Mouse (Mus musculus) yolk sac, embryonic 10.5 days (tissue): ENCODE results near the gene Med15.

Source experiments
- DNase-seq: peaks from one replicate; pipeline ENCODE4 v3.0.0-alpha.2; 2017; ENCODE audit warnings: low spot score

Gene Med15

GRCm38 (mm10) chr16:17649925-17650605, 82.6 kb downstream of the Med15 start:
- DNase-seq: no peak

DNA sequence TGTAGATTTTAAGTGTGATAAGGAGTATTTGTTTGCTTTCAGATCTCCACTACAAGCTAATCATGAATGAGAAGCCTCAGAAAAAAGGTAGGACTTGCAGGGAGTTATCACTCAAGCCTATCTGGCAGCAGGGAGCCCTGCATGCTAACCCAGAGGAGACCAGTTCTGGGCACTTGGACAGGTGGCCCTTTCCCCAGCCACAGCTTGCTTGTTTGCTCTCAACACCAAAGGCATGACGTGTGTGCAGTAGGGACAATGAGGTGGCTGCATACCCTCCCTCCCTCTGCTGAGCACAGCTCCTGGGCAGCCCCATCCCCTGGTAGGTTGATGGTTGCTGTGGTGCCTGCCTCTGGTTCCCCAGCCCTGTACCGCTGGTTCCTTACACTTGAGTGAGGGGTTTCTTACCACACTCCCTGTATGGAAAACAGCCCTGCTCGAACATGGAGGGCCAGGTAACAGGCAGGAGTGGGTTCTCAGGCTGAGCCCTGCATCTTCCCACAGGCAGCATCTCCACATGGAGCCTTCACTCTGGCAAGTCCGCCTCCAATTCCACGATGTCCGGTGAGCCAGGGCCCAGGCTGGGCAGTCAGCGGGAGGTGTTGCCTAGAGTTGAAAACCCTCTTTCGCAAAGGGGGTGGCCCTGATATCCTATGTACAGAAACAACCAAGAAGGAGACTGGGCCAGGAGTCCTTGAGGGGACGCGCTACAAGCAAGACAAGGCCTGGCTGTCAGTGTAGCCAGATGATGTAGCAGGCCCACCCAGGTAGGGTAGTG, 84.9 kb downstream of the Med15 start:
- DNase-seq: no peak

DNA sequence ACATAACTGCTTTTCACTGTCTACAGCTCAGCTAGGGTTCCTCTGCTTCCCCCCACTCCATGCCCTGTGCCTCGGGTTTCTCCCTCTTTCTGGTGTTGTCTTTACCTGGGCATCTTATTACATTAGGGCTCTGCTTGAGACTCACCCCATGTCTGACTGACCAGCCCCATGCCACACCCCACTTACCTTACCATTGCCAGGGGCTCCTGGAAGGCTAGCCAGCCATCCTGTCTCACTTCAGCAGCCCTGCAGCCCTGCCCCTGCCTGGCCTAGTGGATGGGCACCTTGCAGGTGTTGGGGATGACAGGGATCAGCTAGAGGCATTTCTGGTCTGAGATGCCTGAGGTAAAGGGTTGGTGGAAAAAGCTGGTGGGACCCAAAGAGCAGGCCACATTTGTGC, 85.5 kb downstream of the Med15 start:
- DNase-seq: no peak

DNA sequence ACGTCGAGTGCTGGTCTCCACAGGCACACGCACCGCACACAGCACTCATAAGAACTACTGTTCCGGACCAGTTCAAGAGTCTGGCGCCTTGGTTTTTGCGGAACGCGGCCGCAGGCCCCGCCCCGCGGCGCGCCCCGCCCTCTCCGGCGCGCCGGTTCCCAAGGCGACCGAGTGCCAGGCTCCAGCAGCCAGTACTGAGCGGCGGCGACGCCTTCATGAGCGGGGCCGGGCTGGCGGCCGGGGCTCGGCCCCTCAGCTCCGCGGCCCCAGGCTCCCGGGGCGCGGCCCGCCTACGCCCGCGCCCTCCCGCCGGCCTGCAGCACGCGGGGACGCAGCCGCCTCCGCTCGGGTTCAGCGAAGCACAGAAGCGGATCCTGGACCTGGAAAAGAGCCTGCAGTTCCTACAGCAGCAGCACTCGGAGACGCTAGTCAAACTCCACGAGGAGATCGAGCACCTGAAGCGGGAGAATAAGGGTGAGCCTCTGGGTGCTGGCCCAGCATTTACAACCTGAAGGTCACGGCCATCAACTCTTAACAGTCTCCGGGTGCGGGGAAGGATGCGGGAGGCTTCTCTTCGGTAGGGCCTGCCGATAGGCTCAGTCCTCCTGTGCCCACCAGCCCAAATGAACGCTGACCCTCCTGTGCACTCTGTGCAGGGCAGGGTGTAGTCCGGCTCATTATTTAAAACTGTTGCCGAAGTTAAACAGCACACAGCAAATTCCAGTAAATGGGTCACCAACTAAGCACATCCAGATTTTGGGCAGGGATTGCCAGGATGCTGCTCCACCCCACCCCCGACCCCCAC, 86.2 kb downstream of the Med15 start, which contains the start of gene Ccdc74a:
TSS of gene Ccdc74a (plus strand) at position 161 of the 805 bp plus-strand sequence.
- DNase-seq: peak; percentile 84

GRCm38 (mm10) chr16:17643437-17643990, 89.2 kb downstream of the Med15 start:
- DNase-seq: no peak

- DNase-seq: no peak
Measured at GRCm38 (mm10) chr16:17642311-17642710, 90.4 kb downstream of the Med15 start.

DNA sequence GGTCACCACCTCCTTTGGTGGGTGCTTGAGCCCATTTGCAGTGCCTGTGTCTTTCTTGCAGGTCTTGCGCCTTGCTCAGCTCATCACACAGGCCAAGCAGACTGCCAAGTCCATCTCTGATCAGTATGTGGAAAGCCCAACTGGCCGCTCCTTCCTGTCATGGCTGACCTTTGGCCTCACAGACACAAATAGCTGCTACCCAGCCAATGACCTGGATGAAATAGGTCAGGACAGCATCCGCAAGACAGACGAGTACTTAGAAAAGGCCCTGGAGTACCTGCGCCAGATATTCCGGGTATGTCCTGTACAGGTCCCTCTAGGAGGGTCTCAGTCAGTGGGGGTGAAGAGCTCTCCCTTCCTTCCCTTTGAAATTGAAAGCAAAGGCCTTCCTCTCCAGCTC, 91.4 kb downstream of the Med15 start:
- DNase-seq: peak; percentile 61

- DNase-seq: no peak
Measured at GRCm38 (mm10) chr16:17640706-17641105, 92.0 kb downstream of the Med15 start.

- DNase-seq: no peak
Measured at GRCm38 (mm10) chr16:17639951-17640350, 92.7 kb downstream of the Med15 start.

DNA sequence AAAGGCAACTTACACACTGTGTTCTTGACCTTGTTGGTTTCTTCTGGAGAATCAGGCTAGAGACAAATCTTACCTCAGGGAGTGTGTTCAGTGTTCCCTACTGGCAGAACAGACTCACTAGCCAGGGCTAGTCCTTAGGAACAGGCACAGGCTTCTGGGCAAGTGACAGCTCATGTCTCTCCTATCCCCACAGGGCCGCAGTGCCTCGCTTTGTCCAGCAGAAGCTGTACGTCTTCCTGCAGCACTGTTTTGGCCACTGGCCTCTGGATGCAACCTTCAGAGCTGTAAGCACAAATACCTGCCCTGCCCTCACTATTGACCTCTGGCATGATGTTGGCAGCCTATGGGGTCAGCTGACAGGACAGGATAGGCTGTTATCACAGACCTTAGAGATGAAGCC, 93.6 kb downstream of the Med15 start:
- no peak for DNase-seq

DNA sequence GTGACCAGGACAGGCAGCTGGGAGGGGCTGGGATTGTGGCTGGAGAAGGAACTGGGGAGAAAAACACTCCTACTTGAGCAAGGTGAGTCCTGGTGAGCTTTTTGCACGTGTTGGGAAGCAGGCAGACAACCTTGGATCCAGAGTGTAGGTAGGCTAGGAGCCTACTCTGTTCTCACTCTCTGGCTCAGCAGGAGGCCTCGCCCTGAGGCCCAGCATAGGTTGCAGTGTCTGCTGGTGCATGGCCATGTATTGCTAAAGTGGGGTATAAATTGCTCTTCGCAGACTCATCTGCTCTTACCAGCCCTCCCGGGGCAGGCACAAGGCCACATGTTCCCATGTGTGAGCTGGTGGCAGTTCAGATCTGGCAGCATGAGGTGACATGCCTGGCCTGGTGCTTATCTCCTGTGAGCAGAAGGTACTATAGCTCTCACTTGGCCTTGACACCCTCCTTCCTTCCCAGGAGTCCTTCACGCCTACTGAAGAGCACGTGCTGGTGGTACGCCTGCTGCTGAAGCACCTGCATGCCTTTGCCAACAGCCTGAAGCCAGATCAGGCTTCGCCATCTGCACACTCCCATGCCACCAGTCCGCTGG, 94.6 kb downstream of the Med15 start:
- no peak for DNase-seq

- DNase-seq: no peak
Measured at GRCm38 (mm10) chr16:17637610-17638009, 95.1 kb downstream of the Med15 start.

DNA sequence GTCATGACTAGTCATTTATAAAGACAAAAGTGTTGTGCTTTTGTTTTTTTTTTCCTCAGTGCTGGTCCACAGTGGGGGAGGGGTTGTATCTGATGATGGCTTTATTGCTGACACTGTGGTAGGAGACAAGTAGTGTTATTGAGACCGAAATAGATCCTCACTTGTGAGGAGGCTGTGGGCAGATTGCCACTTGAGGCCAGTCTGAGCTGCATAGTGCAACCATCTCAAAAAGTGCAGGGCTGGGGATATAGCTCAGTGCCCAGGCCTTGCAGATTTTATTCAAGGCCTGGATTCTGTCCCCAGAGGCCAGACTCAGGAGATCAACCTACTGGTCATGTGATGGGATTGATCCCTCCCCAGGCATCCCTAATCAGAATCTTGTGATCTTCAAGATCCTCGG, 95.8 kb downstream of the Med15 start:
- no peak for DNase-seq

GRCm38 (mm10) chr16:17633481-17634181, 99.1 kb downstream of the Med15 start:
- no peak for DNase-seq

DNA sequence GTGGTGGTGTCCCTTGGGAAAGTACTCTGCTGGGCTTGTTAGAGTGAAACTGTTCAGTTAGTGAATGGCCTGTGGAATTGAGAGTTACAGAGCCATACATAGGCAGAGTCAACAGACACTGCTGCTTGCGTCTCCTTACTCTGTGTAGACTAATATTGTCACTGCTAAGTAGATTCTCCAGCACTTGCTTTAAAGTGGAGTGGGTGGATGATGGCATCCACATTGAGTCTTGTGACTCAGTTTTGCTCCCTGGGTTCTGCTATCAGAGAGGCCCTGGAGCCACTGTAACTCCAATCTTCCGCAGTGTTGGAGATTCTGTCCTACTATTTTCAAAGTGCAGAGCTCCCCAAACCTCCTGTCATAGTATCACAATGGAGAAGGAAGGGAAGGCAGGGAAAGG, 100.1 kb downstream of the Med15 start:
- no peak for DNase-seq

DNA sequence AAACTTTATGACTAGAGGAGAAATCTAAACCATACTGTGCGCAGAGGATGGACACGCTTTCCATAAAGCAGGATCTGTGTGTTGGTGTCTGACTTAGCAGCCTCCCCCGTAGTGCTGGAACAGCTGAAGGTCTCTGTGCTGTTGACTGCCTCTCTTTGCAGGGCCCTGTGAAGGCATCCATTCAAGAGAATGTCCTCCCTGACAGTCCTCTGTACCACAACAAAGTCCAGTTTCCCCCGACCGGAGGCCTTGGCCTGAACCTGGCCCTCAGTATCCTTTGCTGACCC, 106.5 kb downstream of the Med15 start:
- DNase-seq: no peak

GRCm38 (mm10) chr16:17625488-17626268, 107.0 kb downstream of the Med15 start:
- no peak for DNase-seq

- DNase-seq: no peak
Measured at GRCm38 (mm10) chr16:17621936-17622335, 110.8 kb downstream of the Med15 start.

DNA sequence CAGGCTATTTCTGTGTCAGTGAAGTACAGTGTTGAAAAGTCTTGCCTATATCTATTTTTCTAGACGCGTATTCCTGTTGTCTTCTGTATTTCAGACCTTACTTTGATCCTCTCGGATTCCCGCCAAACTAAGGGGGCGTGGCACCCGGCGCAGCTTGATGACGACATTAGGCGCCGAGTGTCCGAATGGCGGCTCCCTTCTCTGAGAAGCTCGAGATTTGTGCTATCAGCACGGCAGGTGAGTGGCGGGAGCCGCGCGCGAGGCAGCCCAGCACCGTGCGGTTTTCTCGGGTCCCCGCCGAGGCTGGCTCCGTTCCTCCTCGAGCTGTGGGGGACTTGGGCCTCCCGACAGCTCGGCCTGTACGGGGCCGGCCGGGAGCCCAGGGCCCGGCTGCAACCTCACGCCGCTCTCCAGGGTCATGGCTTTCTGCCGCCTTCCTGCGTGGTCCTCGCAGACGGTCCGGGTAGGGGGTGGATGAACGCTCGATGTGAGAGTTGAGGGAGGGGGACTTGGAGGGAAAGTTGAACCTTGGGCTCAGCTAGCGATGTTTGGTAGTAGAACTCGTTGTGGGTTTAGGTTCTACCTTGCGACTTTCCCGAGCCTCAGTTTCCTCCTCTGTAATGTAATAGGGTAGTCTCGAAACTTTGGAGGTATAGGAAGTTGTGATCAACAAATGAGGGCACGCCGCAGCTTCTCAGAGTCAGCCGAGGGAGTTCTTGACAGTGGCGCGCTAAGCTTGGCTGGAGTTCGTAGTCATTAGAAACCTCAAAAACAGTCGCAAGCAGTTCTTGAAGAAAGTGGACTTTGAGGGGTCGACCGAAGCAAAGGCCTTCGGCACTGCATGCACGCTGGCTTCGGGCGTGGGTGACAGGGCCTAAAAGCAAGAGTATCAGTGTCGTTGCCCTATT, 113.2 kb downstream of the Med15 start, which contains the start of gene Smpd4:
TSS of gene Smpd4 (plus strand) at position 157 of the 908 bp plus-strand sequence.
- peak; percentile 90 for DNase-seq
